Mouse (Mus musculus) limb, embryonic 14.5 days (tissue): Measurements from ENCODE around the gene Raph1. TPM values are rescaled to one million over a fixed set of nuclear protein-coding genes. Genes with fewer than 3 reads are reported as not detected.

ENCODE experiments used
- ATAC-seq: fragments of 200-750 bp; cut with Nextera tagmentation; 2 replicates; pipeline ENCODE4 v1.8.0; 2017; ENCODE audit warnings: low read depth, moderate number of reproducible peaks, moderate TSS enrichment; ENCODE audit not compliant: low FRiP score
- DNase-seq: peaks from one replicate; pipeline ENCODE4 v3.0.0-alpha.2; 2015; ENCODE audit warnings: low spot score
- H3K27ac ChIP-seq: fragments of 300-500 bp; sonication (generic); replicated peaks from 2 replicates; pipeline ENCODE4 v1.5.1; 2014; ENCODE audit warnings: low read depth, mild to moderate bottlenecking, low read length, moderate library complexity, mixed read lengths
- H3K27me3 ChIP-seq: fragments of 300-500 bp; sonication (generic); 2 replicates; pipeline ENCODE4 v1.6.1; 2014; ENCODE audit warnings: low read length, mixed read lengths; ENCODE audit not compliant: control insufficient read depth, insufficient read depth
- H3K36me3 ChIP-seq: fragments of 300-500 bp; sonication (generic); 2 replicates; pipeline ENCODE4 v1.6.1; 2014; ENCODE audit warnings: mild to moderate bottlenecking, low read length, moderate library complexity, mixed read lengths; ENCODE audit not compliant: control insufficient read depth, insufficient read depth
- H3K4me1 ChIP-seq: fragments of 300-500 bp; sonication (generic); 2 replicates; pipeline ENCODE4 v1.6.1; 2014; ENCODE audit warnings: antibody characterized with exemption, low read length, mixed read lengths; ENCODE audit not compliant: control insufficient read depth, insufficient read depth
- H3K4me2 ChIP-seq: fragments of 300-500 bp; sonication (generic); replicated peaks from 2 replicates; pipeline ENCODE4 v1.6.1; 2014; ENCODE audit warnings: low read depth, mild to moderate bottlenecking, low read length, moderate library complexity; ENCODE audit not compliant: severe bottlenecking
- H3K4me3 ChIP-seq: fragments of 300-500 bp; sonication (generic); replicated peaks from 2 replicates; pipeline ENCODE4 v1.5.1; 2014; ENCODE audit warnings: low read length
- H3K9ac ChIP-seq: fragments of 300-500 bp; sonication (generic); 2 replicates; pipeline ENCODE4 v1.6.1; 2014; ENCODE audit warnings: mild to moderate bottlenecking, low read depth, low read length, moderate library complexity; ENCODE audit not compliant: severe bottlenecking
- H3K9me3 ChIP-seq: fragments of 300-500 bp; sonication (generic); 2 replicates; pipeline ENCODE4 v1.6.1; 2016; ENCODE audit warnings: low read length; ENCODE audit not compliant: control insufficient read depth
- POLR2A ChIP-seq: fragments of 200-500 bp; IDR thresholded peaks from 2 replicates; pipeline ENCODE4 v1.8.0; 2012; ENCODE audit warnings: inconsistent platforms, mild to moderate bottlenecking, moderate library complexity, borderline replicate concordance; ENCODE audit not compliant: insufficient read depth, insufficient read length; ENCODE audit errors: extremely low read depth
- WGBS: fragments of 180-500 bp; shearing (Covaris S2); extraction: QIAGEN DNeasy Blood & Tissue Kit; methylation state at CpG from one replicate; pipeline ENCODE4 v1.1.7; 2014; 5-methylcytosine and 5-hydroxymethylcytosine counted together
- polyA plus RNA-seq, 2 experiments: library from polyadenylated mRNA; depleted of rRNA in 1 of 2; stranded (reverse) in 1 of 2; unstranded in 1 of 2; fragments of >200 nt; fragmentation: Nextera tagmentation in 1 of 2; extraction: Ambion mirVana in 1 of 2; gene quantifications; 2 replicates each; pipeline versions ENCODE4 v1.2.1 to v1.2.3; 2012 to 2014

The Raph1 gene
- polyA plus RNA-seq, 2 experiments = 25.6 to 30.4 TPM

DNA sequence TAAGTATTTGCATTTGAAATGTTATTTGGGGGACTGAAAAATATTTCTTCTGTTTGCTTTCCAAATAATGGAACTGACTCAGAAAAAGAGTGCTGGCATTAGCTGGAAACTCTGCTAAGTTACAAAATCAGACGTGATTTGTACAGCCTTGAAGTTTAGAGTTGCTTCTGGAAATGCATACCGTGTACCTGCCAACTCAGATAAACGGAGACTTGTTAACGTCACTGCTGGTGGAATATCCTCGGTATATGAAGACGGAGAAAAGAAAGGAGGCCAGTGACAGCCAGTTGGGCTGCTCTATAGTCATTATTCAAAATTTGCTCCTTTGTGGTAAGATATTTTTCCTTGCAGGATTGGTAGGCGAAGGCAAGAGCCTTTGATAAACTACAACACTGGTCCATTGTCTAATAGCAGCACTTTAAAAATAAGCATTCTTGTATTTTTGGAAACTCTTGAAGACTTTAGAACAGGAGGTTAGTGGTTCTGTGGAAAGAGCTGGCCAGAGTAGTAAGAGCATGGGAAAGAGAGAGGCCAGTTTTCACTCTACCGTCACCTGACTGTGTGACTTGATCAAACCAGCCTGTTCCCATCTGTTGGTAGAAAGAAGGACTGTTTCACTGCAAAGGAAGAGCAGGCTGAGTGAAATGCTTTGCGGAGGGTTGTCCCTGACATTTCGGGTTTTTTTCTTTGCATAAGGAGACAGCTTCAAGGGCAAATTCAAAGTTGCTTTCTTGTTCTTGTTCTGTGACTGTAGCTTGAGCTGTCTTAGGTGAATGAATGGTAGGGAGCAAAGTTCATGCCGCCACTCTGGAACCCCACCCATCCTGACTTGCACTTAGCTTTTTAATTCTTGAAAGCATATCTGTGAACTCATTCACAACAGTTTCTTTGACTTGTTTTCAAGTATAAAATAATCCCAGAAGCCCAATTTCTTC is 29.7 kb upstream of the Raph1 start:
- 78% methylated on average over 11 of the region's 11 CpGs for WGBS
- Histone ChIP-seq H3K27me3 (no peaks in the 10 kb centered on the region), H3K27ac (no peak overlapping the region), H3K9ac (no peak overlapping the region), H3K4me1 (no peaks in the 10 kb centered on the region), H3K4me3 (no peak overlapping the region), H3K36me3 (no peaks in the 10 kb centered on the region), H3K4me2 (no peak overlapping the region), H3K9me3 (no peaks in the 10 kb centered on the region)
- DNase-seq (no peak), ATAC-seq (no peak)
- TF ChIP-seq POLR2A = no peak

DNA sequence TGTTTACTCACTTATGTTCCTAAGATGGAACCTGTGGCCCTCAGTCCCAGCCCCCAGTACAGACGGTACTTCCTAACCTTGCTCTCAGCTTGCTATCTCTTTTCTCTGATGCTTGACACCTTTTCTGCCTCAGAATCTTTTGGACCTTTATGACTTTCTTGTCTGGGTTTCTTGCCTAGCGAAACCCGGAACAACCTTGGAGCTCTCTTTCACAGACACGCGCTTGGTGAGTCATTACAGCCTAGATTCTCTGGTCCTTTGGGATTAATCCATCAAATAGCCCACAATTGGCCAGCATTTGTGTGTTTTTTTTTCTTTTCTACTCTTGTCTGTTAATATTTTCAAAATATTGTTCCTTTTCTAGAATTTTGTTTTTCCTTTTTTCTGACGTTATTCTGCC is 26.2 kb upstream of the Raph1 start:
- WGBS = 93% methylated on average over 6 of the region's 6 CpGs
- ATAC-seq = no peak
- H3K27ac ChIP-seq = no peak overlapping the region

DNA sequence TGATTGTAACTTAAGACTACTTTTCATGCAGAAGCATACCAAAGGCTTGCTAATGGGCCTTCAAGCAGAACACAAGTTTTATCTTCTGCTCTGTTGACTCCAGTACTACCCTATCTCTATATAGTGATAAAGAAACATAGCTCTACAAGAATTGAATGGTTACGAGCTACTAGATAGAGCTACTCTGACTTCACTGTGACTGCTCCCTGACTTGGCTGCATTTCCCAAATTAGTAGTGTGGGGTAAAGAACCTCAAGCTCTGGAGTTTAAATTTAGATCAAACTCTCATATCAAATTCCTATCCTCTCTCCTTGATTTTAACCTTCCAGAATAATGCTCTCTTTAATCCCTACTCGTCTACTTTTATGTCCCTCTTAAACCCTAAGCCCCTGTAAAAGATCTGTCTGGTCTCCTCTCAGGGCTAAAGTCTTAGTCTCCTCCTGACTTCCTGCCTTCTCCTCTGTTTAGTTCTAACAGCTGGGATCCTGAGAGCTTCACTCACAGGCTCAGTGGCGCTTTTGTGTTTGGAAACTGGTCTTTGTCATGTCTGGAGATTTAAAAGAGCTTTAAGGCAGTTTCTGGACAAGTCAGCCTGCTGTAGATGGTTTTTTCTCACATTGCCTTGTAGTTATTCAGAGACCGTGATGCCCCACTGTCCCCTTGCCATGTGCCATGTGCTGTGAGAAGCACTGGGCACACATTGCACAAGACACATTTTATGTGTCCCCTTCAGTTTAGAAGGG is 22.2 kb upstream of the Raph1 start:
- DNase-seq (no peak), ATAC-seq (no peak)
- H3K9me3 ChIP-seq = no peaks in the 10 kb centered on the region
- no peaks in the 10 kb centered on the region for H3K4me1 ChIP-seq
- no peaks in the 10 kb centered on the region for H3K36me3 ChIP-seq
- H3K4me3 ChIP-seq = no peak overlapping the region
- no peak overlapping the region for H3K4me2 ChIP-seq
- no peak overlapping the region for H3K9ac ChIP-seq
- WGBS = 51% methylated on average over 4 of the region's 4 CpGs
- TF ChIP-seq POLR2A = no peak
- H3K27ac ChIP-seq = no peak overlapping the region
- H3K27me3 ChIP-seq = no peaks in the 10 kb centered on the region

More for the DNA sequence above, 26.2 kb upstream of the Raph1 start:
- Histone ChIP-seq H3K4me3 (no peak overlapping the region), H3K9ac (no peak overlapping the region), H3K4me2 (no peak overlapping the region), H3K27me3 (no peaks in the 10 kb centered on the region), H3K36me3 (no peaks in the 10 kb centered on the region), H3K4me1 (no peaks in the 10 kb centered on the region), H3K9me3 (no peaks in the 10 kb centered on the region)
- DNase-seq = no peak
- no peak for TF ChIP-seq POLR2A

DNA sequence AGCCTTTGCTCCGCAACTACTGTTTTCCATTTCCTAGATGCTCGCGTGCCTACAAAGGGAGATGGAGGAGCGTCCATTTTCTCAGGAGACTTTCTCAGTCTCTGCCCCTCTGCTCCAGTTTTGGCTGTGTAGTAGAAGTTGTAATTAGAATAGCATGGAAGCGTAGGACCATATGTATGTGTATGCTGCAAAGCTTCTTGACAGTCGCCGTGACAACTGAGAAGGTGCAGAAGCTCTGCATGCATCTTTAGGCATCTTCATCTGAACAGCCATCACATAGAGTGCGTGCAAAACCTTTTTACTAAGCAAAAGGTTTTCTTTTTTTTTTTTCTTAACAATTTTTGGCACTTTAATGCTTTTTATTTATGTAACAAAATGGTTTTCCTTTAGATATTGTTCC is 14.1 kb upstream of the Raph1 start:
- no peak for DNase-seq
- H3K9ac ChIP-seq = no peak overlapping the region
- H3K27me3 ChIP-seq = no peaks in the 10 kb centered on the region
- TF ChIP-seq POLR2A = no peak
- no peak overlapping the region for H3K4me3 ChIP-seq
- ATAC-seq = no peak
- WGBS = 89% methylated on average over 8 of the region's 8 CpGs
- no peaks in the 10 kb centered on the region for H3K4me1 ChIP-seq
- H3K36me3 ChIP-seq = no peaks in the 10 kb centered on the region
- H3K9me3 ChIP-seq = no peaks in the 10 kb centered on the region
- no peak overlapping the region for H3K4me2 ChIP-seq
- no peak overlapping the region for H3K27ac ChIP-seq

DNA sequence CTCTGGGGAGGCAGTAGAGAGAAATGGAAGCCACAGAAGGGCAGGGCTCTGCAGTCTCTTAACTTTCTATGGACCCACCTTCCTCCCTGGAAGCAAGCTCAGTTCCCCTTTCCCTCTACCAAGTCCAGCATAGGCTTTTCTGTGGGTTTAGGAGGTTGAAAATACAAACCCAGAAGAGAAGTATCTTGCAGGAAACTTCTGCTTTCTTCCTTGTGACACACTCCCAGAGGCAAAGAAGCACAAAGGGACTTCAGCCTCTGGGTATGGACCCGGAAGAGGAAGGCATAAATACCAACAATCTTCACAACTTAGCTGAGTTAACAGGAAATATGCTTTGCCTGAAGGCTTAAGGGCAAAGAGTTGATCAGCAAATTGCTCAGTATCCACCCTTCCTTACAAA is 13.0 kb upstream of the Raph1 start:
- no peak for DNase-seq
- no peak overlapping the region for H3K9ac ChIP-seq
- H3K27ac ChIP-seq = no peak overlapping the region
- no peaks in the 10 kb centered on the region for H3K9me3 ChIP-seq
- no peaks in the 10 kb centered on the region for H3K4me1 ChIP-seq
- H3K4me3 ChIP-seq = no peak overlapping the region
- ATAC-seq = no peak
- no peaks in the 10 kb centered on the region for H3K36me3 ChIP-seq
- no peak for TF ChIP-seq POLR2A
- no peak overlapping the region for H3K4me2 ChIP-seq
- WGBS = 58% methylated on average over 1 of the region's 1 CpGs
- H3K27me3 ChIP-seq = no peaks in the 10 kb centered on the region
